Mouse (Mus musculus) testis, postnatal 10 days (tissue): ENCODE measurements around the gene Commd7.

Source experiments
- DNase-seq: peaks from one replicate; pipeline ENCODE4 v3.0.0; 2021; ENCODE audit warnings: low spot score

Commd7 gene

GRCm38 (mm10) chr2:153586515-153587174 lies 45.9 kb downstream of the Commd7 start:
- DNase-seq, result peak; percentile 92

GRCm38 (mm10) chr2:153585981-153586380 lies 46.6 kb downstream of the Commd7 start:
- DNase-seq, result no peak

DNA sequence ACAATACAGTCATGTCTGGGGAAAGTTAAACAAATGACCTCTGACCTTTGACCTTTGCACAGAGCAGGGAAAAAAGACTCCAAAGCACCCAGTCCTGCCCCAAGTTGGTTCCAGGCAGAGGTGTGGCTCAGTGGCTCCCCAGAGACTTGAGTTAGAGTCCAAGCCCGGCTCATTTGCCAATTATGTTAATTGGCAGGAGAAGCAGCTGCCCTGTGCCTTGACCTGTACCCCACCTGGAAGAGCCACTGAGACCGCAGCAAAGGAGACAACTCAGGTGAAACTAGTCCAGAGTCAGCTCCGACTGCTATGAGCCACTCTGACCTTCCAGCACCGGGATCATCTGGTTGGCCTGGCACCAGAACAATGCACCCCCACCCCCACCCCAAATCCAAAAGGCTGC lies 48.2 kb downstream of the Commd7 start:
- DNase-seq, result no peak

DNA sequence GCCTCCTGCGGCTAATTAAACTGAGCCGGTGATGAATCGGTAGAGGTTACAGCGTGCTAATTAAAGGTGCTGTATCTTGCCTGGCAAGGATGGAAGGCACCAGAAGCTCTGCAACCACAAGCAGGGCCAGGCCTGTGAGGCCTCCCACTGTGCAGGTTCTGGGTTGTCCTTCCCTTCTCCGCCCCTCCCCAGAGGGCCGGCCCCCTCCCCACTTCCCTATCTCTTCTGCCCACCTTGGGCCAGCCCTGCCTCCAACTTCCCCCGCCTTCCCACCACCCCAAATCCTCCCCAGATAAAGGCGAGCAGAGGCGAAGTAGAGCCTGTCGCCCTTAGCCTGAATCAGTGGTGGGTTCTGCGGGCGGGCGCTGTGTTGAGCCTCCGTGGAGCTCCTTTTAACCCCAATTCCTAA lies 48.9 kb downstream of the Commd7 start:
- no peak for DNase-seq

GRCm38 (mm10) chr2:153582876-153583585 lies 49.5 kb downstream of the Commd7 start:
- no peak for DNase-seq

DNA sequence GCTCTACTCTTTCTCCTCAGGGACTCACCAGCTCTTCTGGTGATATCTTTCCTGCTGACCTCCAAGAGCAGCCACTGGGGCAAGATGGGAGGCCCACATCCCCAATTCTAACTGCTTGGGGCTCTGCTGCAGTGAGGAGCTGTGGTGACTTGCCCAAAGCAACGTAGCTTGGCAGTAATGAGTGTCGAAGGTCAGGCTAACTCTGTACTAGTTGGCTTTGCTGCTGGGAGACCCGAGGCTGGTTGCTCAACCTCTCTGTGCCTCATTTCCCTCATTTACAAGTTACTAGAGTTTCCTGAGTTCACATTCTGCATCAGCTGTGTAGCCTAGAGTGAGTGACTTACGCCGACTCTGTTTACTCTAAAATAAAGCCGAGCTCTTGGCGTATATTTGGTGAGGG lies 51.2 kb downstream of the Commd7 start:
- DNase-seq, result no peak

DNA sequence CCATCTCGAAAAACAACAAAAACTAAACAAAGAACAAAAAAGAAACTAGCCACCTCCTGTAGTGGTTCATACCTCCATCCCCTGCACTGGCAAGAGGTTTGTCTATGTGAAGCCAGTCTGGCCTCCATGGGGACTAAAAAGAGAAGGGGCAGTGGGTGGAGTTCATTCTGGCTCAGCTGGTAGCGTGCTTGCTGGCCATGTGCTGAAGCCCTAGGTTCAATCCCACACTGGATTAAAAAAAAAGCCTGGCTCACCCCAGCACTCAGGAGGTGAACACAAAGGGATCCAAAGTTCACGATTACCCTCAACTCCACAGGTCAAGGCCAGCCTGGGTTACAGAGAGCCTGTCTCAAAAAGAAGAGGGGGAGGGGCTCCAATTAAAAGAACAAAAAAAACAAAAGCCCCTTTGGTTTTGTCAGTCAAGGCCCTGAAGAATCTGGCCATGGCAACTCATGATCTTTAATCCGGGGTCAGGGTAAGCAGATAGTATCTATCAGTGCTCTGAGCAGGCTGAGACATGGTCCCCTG lies 52.1 kb downstream of the Commd7 start:
- DNase-seq, result no peak

DNA sequence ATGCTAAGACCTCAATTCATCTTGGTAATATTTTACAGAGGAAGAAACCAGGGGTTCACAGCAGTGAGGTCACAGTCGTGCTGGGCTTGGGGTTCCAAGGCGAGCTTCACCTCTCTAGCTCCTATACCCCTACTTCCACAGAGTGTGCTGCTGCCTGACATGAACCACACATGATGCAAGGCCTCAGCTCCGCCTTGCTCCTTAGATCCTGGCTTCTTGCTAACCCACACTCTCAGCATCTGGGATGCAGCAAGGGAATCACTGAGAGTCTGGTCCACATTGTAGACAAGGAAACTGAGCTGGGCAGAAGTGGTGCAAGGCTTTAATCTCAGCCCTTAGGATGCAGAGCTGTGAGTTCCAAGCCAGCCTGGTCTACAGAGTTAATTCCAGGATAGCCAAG lies 52.5 kb downstream of the Commd7 start:
- DNase-seq, result no peak

DNA sequence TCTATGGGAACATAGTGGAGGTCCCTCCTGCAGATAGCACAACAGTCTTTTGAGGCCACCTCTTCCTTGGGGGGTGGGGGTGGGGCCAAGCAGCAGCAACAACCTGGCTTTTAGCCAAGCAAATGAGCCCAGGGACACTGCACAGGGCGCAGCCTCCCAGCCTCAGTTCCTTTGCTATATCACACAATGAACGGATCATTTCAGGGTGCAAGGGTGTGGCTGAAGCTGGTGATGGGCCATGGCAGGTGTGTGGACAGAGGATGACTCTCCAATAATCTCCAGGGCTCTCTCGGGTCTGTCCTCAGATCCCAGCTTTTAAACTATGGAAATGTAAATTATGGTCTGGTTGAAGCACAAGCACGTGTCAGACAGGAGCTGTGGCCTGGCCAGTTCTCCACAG lies 55.5 kb downstream of the Commd7 start:
- no peak for DNase-seq

DNA sequence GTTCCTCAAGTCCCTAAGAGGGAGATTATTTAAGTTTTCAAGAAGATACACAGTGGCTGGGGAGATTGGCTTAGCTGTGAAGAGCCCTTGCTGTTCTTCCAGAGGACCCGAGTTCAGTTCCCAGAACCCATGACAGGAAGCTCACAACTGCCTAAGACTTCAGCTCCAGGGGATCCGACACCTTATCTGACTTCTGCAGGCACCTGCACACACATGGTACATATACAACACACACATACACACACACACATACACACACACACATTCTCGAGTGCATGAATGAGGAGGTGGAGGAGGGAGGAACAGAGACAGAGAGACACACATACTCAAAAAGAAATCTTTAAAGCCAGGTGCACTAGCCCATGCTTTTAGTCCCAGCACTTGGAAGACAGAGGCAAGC lies 56.4 kb downstream of the Commd7 start:
- DNase-seq, result no peak

- no peak for DNase-seq
These were observed 57.0 kb downstream of the Commd7 start for GRCm38 (mm10) chr2:153575554-153575953.

DNA sequence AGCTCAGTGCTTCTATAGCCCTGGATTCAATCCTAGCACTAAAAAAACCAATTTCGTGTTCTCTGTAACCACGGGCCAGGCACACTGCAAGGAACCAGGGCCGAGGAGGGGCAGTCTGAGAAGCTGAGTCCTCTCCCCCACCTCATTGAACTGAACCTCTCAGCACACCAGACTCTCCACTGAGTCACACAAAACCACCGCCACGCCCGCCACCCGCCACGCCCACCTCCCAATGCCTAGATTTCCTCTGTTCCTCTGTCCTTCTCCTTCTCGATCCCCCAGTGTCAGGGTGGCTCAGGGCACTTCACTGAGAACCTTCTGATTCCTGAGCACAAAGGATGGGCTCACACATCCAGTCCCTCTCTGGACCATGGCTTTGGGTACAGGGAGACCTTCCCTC lies 59.5 kb downstream of the Commd7 start:
- DNase-seq, result no peak

DNA sequence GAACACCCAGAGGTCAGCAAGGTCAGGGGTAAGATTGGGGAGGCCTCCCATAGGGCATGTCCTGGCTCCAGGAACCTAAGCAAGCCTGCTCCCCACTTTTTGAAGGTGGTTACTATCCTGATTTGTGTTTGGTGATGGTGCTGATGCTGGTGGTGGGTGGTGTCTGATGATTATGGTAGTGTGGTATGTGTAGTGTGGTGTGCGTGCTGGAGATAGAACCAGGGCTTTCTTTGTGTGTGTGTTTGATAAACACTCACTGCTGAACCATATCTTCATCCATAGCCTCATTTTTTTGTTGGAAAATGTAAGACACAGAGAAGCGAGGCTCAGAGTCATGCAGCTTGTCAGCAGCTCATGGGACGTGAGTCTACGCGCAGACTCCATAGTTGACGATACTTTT lies 64.0 kb downstream of the Commd7 start:
- DNase-seq, result no peak

DNA sequence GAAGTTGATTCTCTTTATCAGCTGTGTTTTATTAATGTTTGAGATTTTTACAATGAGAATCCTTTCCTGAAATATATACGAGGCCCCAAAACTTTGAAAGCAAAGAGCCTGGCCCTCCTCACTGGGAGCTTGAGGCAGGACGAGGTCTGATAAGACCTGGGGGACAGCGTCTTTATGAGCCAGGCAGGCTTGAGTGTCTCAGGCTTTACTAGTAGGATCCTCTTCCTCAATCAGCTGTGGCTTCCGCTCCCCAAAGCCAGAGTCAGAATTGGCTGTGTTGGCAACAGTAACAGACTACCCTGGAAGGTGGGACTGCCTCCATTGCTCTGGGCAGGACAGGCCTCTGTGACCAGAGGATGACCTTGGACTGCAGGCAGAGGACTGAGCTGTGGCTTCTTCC lies 64.6 kb downstream of the Commd7 start:
- DNase-seq, result no peak
